Mouse (Mus musculus) heart, postnatal 0 days (tissue): ENCODE data around the gene Mogat1. TPM values are rescaled to one million over a fixed set of nuclear protein-coding genes. Genes with fewer than 3 reads are reported as not detected.
"Not testable (repeated sequence)": the region's sequence is repeated elsewhere in the genome, so short reads cannot be mapped to it uniquely, and the experiment has no call there.

Experiments
- ATAC-seq: fragments of 200-750 bp; cut with Nextera tagmentation; 2 replicates; pipeline ENCODE4 v1.8.0; 2017; ENCODE audit warnings: low read depth, moderate number of reproducible peaks, moderate library complexity; ENCODE audit not compliant: insufficient read depth
- DNase-seq: peaks from one replicate; pipeline ENCODE4 v3.0.0-alpha.2; 2016; ENCODE audit warnings: low spot score
- H3K27ac ChIP-seq: fragments of 300-500 bp; sonication (generic); 2 replicates; pipeline ENCODE4 v1.5.1; 2014; ENCODE audit warnings: low read depth, mild to moderate bottlenecking
- H3K27me3 ChIP-seq: fragments of 300-500 bp; sonication (generic); 2 replicates; pipeline ENCODE4 v1.6.1; 2014; ENCODE audit warnings: low read length, mixed read lengths; ENCODE audit not compliant: control insufficient read depth, insufficient read depth
- H3K36me3 ChIP-seq: fragments of 300-500 bp; sonication (generic); replicated peaks from 2 replicates; pipeline ENCODE4 v1.6.1; 2014; ENCODE audit warnings: low read length, mixed read lengths; ENCODE audit not compliant: control insufficient read depth, insufficient read depth
- H3K4me1 ChIP-seq: fragments of 300-500 bp; sonication (generic); 2 replicates; pipeline ENCODE4 v1.6.1; 2014; ENCODE audit warnings: antibody characterized with exemption; ENCODE audit not compliant: control insufficient read depth, insufficient read depth
- H3K4me2 ChIP-seq: fragments of 300-500 bp; sonication (generic); 2 replicates; pipeline ENCODE4 v1.6.1; 2014; ENCODE audit warnings: low read depth, mild to moderate bottlenecking, low read length, moderate library complexity
- H3K4me3 ChIP-seq: fragments of 300-500 bp; sonication (generic); 2 replicates; pipeline ENCODE4 v1.5.1; 2014; ENCODE audit warnings: low read depth, low read length
- H3K9ac ChIP-seq: fragments of 300-500 bp; sonication (generic); replicated peaks from 2 replicates; pipeline ENCODE4 v1.6.1; 2014; ENCODE audit warnings: low read depth, low read length, mixed read lengths
- H3K9me3 ChIP-seq: fragments of 300-500 bp; sonication (generic); replicated peaks from 2 replicates; pipeline ENCODE4 v1.6.1; 2016; ENCODE audit warnings: low read length; ENCODE audit not compliant: control insufficient read depth
- CTCF ChIP-seq: IDR thresholded peaks from 2 replicates; pipeline ENCODE4 v1.5.1; 2016; ENCODE audit warnings: antibody characterized with exemption, control low read depth, low read depth
- EP300 ChIP-seq: IDR thresholded peaks from 2 replicates; pipeline ENCODE4 v1.6.1; 2016; ENCODE audit warnings: antibody characterized with exemption, low read depth
- WGBS: fragments of 180-500 bp; shearing (Covaris S2); extraction: QIAGEN DNeasy Blood & Tissue Kit; methylation state at CpG from one replicate; pipeline ENCODE4 v1.1.7; 2014; 5-methylcytosine and 5-hydroxymethylcytosine counted together
- polyA plus RNA-seq: library from polyadenylated mRNA; unstranded; fragments of >200 nt; fragmentation: Nextera tagmentation; extraction: Ambion mirVana; gene quantifications from 2 replicates; pipeline ENCODE4 v1.2.1, GENCODE M21; 2015
- total RNA-seq: library from RNA; depleted of rRNA; stranded (reverse); fragments of >200 nt; gene quantifications from 2 replicates; pipeline ENCODE4 v1.2.3, GENCODE M21; 2014; ENCODE audit warnings: low replicate concordance

Gene Mogat1
- total and polyA plus RNA-seq, 2 experiments from 2014 or later = 0.75 TPM; not detected in 1

- DNase-seq (no peak), ATAC-seq (no peak)
- Histone ChIP-seq H3K9me3 (no peaks in the 10 kb centered on the region), H3K27ac (no peak overlapping the region), H3K4me1 (peaks cover 19% of the 10 kb centered on the region), H3K4me3 (no peak overlapping the region), H3K27me3 (no peaks in the 10 kb centered on the region), H3K9ac (no peak overlapping the region), H3K4me2 (no peak overlapping the region), H3K36me3 (no peaks in the 10 kb centered on the region)
- TF ChIP-seq CTCF (no peak), EP300 (no peak)
- WGBS = 73% methylated on average over 1 of the region's 1 CpGs
Measured at GRCm38 (mm10) chr1:78490143-78490542, 20.6 kb upstream of the Mogat1 start.

- ATAC-seq (no peak), DNase-seq (no peak)
- Histone ChIP-seq H3K4me1 (no peaks in the 10 kb centered on the region), H3K27me3 (no peaks in the 10 kb centered on the region), H3K36me3 (no peaks in the 10 kb centered on the region), H3K9me3 (no peaks in the 10 kb centered on the region), H3K27ac (no peak overlapping the region), H3K9ac (no peak overlapping the region), H3K4me2 (no peak overlapping the region), H3K4me3 (no peak overlapping the region)
- no peak for TF ChIP-seq EP300
- no peak for TF ChIP-seq CTCF
- 80% methylated on average over 16 of the region's 16 CpGs for WGBS
Measured at GRCm38 (mm10) chr1:78501036-78501435, 9.8 kb upstream of the Mogat1 start.

GRCm38 (mm10) chr1:78501856-78502255 lies 8.9 kb upstream of the Mogat1 start:
- not testable (repeated sequence) for H3K9me3 ChIP-seq, DNase-seq, ATAC-seq, H3K27ac ChIP-seq, H3K4me1 ChIP-seq, H3K4me3 ChIP-seq, H3K27me3 ChIP-seq, H3K4me2 ChIP-seq, H3K9ac ChIP-seq, H3K36me3 ChIP-seq
- WGBS = 81% methylated on average over 12 of the region's 12 CpGs

- Histone ChIP-seq H3K36me3 (no peaks in the 10 kb centered on the region), H3K4me3 (no peak overlapping the region), H3K9me3 (no peaks in the 10 kb centered on the region), H3K9ac (no peak overlapping the region), H3K4me1 (no peaks in the 10 kb centered on the region), H3K27ac (no peak overlapping the region), H3K27me3 (no peaks in the 10 kb centered on the region), H3K4me2 (no peak overlapping the region)
- 80% methylated on average over 6 of the region's 6 CpGs for WGBS
- TF ChIP-seq CTCF (no peak), EP300 (no peak)
- ATAC-seq (no peak), DNase-seq (no peak)
Measured at GRCm38 (mm10) chr1:78502527-78502926, 8.3 kb upstream of the Mogat1 start.

GRCm38 (mm10) chr1:78507137-78507536 lies 3.7 kb upstream of the Mogat1 start:
- WGBS = 39% methylated on average over 1 of the region's 1 CpGs
- Histone ChIP-seq H3K9me3 (no peaks in the 10 kb centered on the region), H3K4me3 (no peak overlapping the region), H3K36me3 (no peaks in the 10 kb centered on the region), H3K4me2 (no peak overlapping the region), H3K9ac (no peak overlapping the region), H3K27ac (no peak overlapping the region), H3K4me1 (peaks cover 5% of the 10 kb centered on the region; the same call in 1 of the 2 replicates), H3K27me3 (peaks cover 10% of the 10 kb centered on the region)
- no peak for TF ChIP-seq CTCF
- no peak for TF ChIP-seq EP300
- no peak for ATAC-seq
- DNase-seq = no peak

- Histone ChIP-seq H3K9ac (no peak within 1 kb of the TSS), H3K36me3 (no peaks in the 10 kb centered on the region), H3K9me3 (no peaks in the 10 kb centered on the region), H3K4me2 (peak within 1 kb of the TSS; percentile 58), H3K27me3 (peaks cover 15% of the 10 kb centered on the region), H3K27ac (no peak within 1 kb of the TSS), H3K4me1 (peaks cover 5% of the 10 kb centered on the region; the same call in 1 of the 2 replicates), H3K4me3 (peak within 1 kb of the TSS; percentile 16; the same call in 1 of the 2 replicates)
- no peak for DNase-seq
- 3% methylated on average over 25 of the region's 25 CpGs for WGBS
- no peak for ATAC-seq
- TF ChIP-seq CTCF (no peak), EP300 (no peak)
Measured at GRCm38 (mm10) chr1:78511621-78512160, 900 bp downstream of the Mogat1 start, which contains the start of gene BC035947. TSS of gene BC035947 (minus strand) at chr1:78512158.
